Mouse (Mus musculus): ENCODE results near the gene Med9.

DNA sequence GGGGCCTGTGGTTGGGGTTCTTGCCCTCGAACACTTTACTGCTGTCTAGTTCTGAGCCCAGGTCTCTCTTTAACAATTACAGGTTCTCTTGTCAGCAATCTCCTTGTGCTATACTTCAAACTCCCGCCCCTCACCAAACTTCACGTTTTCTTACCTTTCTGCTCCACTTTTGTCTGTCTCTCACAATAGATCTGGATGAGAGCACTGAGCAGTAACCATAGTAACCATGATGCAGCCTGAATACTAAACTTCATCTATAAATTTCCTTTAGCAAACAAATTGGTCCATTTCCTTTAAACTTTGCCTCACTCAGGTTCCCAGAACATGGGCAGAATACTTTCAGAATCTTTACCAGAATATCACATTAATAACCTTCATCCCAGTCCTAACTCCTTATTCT, 61.4 kb downstream of the Med9 start:
- TF ChIP-seq EP300 (IDR thresholded peaks at IDR 0.05; ENCODE audit: low read depth), result no peak
- TF ChIP-seq CTCF (IDR thresholded peaks at IDR 0.05; ENCODE audit: low read depth), result no peak

Data from liver, embryonic 14.5 days (tissue).